Mouse (Mus musculus) spleen, embryonic (tissue): ENCODE results near the gene Zfp408.
"Not testable (repeated sequence)": the region's sequence is repeated elsewhere in the genome, so short reads cannot be mapped to it uniquely, and the experiment has no call there.

Experiments
- CTCF ChIA-PET: fragments of 350-600 bp; sonication (Branson Sonifier 250); formaldehyde crosslinking; loops from one replicate; lab custom pipeline; 2022; lab: Charles Lee

Gene Zfp408

DNA sequence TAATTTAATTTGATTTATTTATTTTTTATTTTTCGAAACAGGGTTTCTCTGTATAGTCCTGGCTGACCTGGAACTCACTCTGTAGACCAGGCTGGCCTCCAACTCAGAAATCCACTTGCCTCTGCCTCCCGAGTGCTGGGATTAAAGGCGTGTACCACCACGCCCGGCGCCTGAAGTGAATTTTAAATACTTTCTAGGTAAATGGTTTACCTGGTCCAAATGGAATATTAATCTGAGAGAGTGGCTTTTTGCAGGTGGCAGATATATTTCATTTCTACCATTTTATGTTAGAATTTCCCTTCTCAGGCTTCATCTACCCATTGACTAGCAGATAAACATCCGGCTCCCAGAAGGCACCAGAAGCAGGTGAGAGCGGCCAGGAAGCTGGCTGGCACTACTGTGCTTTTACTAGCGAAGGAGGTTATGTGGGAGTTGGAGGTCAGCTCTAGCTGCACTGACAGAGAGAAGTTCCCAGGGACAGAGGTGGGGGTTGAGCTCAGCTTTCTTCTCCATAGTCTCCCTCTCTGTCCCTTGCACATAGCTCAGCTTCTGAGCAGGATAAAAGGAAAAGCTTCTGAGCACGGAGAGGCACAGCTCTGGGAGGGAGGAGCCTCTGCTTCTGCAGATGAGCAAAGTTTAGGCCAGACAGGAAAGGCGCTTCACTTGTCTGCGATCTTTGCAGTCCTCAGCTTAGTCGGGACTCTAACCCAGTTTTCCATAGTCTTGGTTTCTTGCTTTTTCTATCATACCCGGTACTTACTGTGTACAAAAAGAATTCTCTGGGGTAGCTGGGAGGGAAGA, 2.1 kb upstream of the Zfp408 start:
- CTCF ChIA-PET, result interaction anchor here (0.6 kb wide), 1 partner anchor 778 kb away, joined by 4 read pairs; no protein-coding TSS in a partner anchor

GRCm38 (mm10) chr2:91650360-91650995, 887 bp upstream of the Zfp408 start:
- CTCF ChIA-PET, result interaction anchor here (0.6 to 0.8 kb wide), 3 partner anchors 119 to 798 kb away, joined by 3 to 4 read pairs (median 3); no protein-coding TSS in a partner anchor

- CTCF ChIA-PET, result interaction anchor here (1.0 kb wide), 1 partner anchor 61 kb away, joined by 3 read pairs; the partner anchor contains the start of genes Atg13 and Harbi1
Measured at GRCm38 (mm10) chr2:91649152-91649551, 439 bp downstream of the Zfp408 start.

GRCm38 (mm10) chr2:91646733-91647132, 2.9 kb downstream of the Zfp408 start:
- CTCF ChIA-PET, result interaction anchor here (0.5 kb wide), 1 partner anchor 149 kb away, joined by 5 read pairs; no protein-coding TSS in a partner anchor

- CTCF ChIA-PET, result no interaction called here
Measured at GRCm38 (mm10) chr2:91645811-91646210, 3.8 kb downstream of the Zfp408 start.

GRCm38 (mm10) chr2:91645354-91645753, 4.2 kb downstream of the Zfp408 start:
- CTCF ChIA-PET, result interaction anchor here (0.6 kb wide), 1 partner anchor 199 kb away, joined by 3 read pairs; no protein-coding TSS in a partner anchor

DNA sequence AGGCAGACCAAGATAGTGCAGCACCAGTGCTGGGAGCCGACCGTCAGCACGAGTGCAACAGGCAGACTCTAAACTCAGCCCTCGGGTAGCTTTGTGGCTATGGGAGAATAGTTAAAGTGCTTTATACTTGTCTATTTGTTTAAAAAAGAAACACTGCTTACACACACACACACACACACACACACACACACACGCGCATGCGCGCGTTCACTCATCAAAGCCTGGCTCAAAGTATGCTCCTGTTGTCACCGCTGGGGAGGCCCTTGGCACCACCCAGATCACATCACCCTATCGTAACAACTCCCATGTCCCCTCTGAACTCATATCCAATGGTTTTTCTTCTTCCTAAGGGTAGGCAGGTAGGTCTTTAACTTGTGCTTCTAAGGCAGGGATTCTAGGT, 5.6 kb downstream of the Zfp408 start:
- CTCF ChIA-PET, result interaction anchor here (0.7 kb wide), 1 partner anchor 12 kb away, joined by 5 read pairs; no protein-coding TSS in a partner anchor

DNA sequence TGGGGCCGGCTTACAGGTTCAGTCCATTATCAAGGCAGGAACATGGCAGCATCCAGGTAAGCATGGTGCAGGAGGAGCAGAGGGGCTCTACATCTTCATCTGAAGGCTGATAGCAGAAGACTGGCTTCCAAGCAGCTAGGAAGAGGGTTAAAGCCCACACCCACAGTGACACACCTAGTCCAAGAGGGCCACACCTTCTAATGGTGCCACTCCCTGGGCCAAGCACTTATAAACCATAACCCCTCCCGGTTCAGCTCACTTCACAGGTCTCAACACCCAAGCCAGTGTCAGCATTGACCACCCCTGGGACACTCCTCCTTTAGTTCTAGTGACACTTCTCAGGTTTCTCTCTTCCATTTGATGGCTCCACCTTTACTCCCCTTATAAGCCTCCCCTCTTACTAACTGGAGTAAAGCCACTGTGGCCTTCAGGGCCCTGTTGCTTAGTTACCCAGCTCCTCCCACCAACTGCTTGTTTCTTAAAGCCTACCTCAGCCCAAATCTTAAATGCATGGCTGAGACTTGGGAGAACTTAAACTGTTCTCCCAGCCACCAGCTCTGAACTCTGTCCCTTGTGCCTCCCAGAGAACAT, 6.7 kb downstream of the Zfp408 start:
- CTCF ChIA-PET, result no interaction called here

DNA sequence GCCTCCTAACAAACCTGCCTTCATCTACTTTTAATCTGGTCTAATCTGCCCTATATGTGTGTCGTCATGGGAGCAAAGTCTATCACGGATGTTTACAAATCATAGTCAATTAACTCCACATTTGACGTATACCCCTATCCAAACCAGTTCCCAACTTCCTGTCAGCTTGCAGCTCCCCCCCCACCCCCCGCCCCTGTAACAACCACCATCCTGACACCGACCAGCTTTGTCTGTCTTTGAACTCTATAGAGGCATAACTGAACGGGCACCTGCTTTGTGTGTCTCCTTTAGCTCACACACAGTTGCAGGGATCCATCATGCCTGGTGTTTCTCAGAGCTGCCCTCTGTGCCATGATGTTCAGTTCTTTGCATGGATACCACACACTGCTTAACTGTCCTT, 10.7 kb downstream of the Zfp408 start:
- CTCF ChIA-PET, result interaction anchor here (0.5 kb wide), 1 partner anchor 60 kb away, joined by 3 read pairs; no protein-coding TSS in a partner anchor

DNA sequence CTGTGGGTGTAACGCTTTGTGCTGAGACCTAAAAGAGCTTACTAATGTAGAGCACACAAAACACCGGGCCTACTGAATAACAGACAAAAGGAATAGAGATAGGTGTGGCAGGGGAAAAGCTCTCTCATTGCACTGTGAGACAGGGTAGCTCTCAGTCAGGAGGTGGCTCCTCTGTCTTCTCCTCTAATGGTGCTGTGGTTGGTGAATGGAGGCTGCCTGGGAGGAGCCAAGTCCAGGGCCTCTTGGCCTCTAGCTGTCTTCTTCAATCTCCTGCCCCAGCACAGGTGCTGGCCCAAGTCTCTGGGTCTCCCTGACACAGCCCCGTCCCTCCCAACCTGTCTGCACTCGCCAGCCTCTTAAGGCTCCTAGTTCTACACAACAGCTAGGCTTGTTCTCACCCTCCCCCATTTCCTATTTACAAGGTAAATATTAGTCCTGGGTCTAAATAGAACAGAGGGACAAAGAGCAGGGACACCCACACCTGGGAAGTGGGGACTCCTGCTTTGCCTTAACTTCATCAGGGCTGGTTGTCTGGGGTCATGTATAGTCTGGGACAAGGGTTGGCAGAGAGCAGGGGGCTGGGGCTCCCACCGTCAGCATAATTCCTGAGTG, 12.8 kb downstream of the Zfp408 start:
- CTCF ChIA-PET, result interaction anchor here (0.7 kb wide), 1 partner anchor 13 kb away, joined by 4 read pairs; no protein-coding TSS in a partner anchor

- CTCF ChIA-PET, result no interaction called here
Measured at GRCm38 (mm10) chr2:91636229-91636628, 13.4 kb downstream of the Zfp408 start, which contains the start of gene F2. Gene F2 (minus strand): TSS chr2:91636414.

DNA sequence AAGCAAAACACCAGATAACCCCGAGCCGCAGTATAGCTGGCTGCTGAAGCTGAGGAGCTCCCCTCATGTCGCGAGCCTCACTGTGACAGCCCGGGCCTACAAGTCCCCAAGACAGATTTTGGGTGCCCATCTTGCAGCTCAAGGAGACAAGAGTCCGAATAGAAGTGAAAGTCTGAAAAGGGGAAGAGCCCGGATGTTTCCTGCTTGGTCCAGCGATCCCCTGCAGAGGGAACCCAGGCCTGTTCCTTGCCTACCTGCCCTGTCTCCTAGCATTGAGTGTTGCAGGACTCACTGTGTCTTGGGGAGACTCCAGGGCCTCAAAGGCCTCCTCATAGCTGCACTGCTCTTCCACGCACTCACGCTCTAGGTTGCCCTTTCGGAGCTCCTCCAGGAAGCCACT, 14.1 kb downstream of the Zfp408 start:
- CTCF ChIA-PET, result no interaction called here

DNA sequence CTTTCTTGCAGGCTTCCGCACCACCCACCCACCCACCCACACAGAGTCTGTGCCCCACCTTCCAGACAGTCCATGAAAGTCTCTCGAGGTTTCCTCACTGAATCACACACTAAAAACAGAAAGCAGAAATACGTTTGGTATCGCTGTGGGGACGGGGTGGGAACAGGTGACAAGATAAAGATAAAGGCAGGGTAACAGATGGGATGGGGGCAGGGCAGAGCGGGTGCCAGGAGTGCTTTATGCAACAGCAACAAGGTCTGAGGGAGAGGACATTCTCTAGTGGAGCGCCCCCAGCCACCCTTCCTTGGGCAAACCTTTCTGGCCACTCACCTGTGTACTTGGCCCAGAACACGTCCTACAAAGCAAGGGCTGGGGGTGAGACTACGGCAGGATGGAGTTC, 14.8 kb downstream of the Zfp408 start:
- CTCF ChIA-PET, result no interaction called here

DNA sequence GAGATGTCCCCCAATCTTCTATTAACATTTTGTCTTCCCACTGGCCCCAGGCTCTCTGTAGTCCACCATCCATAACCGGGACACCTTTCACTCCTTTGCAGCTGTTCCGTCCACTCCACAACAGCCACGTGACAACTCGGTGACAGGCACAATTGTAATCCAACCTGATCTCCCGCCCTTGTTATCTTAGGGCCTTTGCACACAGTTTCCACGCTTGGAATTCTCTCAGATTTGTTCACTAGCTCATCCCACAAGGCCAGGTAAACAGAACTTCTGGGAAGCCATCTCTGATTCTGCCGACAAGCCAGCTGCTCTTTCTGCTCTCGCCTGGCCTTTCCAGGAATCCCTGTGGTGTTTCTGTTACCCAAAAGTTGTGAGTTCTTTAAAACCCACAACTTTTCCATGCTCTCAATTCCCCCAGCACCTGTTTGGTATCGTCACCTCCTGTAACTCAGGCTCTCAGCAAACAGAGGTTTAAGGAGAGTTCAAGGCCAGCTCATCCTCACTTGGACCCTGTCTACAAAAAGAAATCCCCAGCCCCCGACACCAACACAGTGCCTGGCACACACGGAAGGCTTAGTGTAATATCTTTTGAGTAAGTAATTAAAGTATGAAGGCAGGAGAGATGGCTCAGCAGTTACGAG, 16.1 kb downstream of the Zfp408 start:
- CTCF ChIA-PET, result no interaction called here

GRCm38 (mm10) chr2:91632316-91632715, 17.3 kb downstream of the Zfp408 start:
- CTCF ChIA-PET, result no interaction called here

DNA sequence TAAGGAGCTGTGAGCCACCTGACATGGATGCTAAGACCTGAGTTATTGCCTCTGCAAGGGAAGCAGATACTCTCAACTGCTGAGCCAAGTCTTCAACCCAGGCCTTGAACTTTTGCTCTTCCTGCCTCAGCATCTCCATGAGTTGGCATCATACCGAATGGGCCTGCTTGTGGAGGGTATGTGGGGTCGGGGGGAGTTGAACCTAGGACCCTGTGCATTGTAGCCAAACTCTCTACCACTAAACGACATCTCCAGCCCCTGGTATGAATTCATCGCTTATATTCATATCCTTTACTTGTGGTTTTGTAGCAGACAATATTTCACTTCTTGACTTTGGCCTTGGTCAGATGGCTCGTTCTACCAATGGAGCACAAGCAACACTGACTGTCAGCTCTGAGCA, 17.8 kb downstream of the Zfp408 start:
- CTCF ChIA-PET, result no interaction called here

- CTCF ChIA-PET, result no interaction called here
Measured at GRCm38 (mm10) chr2:91630384-91630783, 19.2 kb downstream of the Zfp408 start.

DNA sequence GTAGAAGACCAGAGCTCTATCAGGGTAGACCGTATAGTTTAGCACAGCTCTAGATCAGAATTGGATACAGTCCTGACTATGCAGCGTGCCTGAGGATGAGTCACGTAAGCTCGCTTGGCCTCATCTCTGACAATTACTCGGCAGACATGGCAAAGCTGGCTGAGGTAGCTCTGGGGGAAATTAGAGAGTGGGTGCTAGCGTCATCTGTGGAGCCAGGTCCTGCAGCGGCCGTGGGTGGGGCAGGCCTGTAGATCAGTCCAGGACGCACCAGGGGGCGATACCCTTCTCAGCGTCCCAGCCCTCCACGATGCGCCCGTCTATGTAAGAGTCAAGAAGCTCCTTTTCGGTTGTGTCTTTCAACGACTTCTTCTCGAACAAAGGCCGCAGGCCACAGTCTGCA, 19.9 kb downstream of the Zfp408 start:
- CTCF ChIA-PET, result no interaction called here

DNA sequence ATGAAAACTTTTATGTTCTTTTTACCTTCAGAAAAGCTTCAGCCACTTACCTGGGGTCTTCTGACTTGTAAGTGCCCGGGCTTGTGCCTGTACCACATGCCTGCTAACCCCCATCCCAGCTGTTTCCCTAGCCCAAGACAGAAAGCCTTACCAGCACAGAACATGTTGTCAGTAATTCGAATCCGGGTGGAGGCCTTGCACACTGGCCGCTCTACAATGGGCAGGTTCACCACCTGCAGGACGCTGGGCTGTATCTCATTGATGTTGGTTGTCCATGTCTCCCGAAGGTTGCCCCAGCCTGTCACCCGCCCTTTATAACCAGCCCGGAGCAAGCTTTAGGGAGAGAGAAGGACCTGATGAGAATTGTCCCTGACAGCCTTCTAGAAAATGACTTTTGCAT, 21.4 kb downstream of the Zfp408 start:
- CTCF ChIA-PET, result no interaction called here

DNA sequence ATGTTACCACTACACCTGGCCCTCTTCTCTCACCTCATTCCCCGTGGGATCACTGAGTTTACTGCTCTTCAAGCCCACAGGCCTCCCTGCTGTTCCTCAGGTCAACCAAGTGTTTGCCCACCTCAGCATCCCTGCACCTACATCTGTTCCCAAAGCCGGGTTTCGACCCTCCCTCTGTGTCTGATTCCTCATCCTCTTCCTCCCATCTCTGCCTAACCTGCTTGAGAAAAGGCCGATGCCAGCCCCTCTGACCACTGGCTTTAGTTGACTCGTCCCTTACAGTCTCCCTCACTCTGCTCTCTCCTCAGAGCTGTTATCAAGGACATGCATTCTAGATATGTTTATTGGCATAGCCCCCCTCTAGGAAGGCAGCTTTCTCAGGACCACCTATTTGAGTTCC, 22.1 kb downstream of the Zfp408 start:
- CTCF ChIA-PET, result no interaction called here

DNA sequence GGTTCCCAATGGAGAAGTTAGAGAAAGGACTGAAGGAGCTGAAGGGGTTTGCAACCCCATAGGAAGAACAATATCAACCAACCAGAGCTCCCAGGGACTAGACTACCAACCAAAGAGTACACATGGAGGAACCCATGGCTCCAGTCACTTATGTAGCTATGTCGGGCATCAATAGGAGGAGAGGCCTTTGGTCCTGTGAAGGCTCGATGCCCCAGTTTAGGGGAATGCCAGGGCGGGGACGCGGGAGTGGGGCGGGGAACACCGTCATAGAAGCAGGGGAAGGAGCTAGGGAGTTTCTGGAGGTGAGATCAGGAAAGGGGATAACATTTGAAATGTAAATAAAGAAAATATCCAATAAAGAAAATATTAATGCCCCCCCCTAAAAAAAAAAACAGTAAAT, 26.2 kb downstream of the Zfp408 start:
- CTCF ChIA-PET, result not testable (repeated sequence)
